Mouse (Mus musculus) CH12F3 (cell line): ENCODE results near the gene Sept7.
"Not testable (repeated sequence)": the region's sequence is repeated elsewhere in the genome, so short reads cannot be mapped to it uniquely, and the experiment has no call there.

Experiments
- in situ Hi-C: fragments of 300-500 bp; cut with MboI; formaldehyde crosslinking; loops from 2 replicates; pipeline ENCODE4 v1.14.3; 2020; ENCODE audit warnings: low sequenced_read_pairs

Gene Sept7

GRCm38 (mm10) chr9:25252759-25253477 lies 679 bp downstream of the Sept7 start:
- in situ Hi-C loops: no loop called here

GRCm38 (mm10) chr9:25253478-25253824 lies 1.2 kb downstream of the Sept7 start:
- in situ Hi-C loops: no loop called here

GRCm38 (mm10) chr9:25260411-25260810 lies 8.2 kb downstream of the Sept7 start:
- in situ Hi-C loops: no loop called here

GRCm38 (mm10) chr9:25260979-25261378 lies 8.7 kb downstream of the Sept7 start:
- in situ Hi-C loops: no loop called here

GRCm38 (mm10) chr9:25262087-25262486 lies 9.8 kb downstream of the Sept7 start:
- in situ Hi-C loops: no loop called here

GRCm38 (mm10) chr9:25265795-25266194 lies 13.6 kb downstream of the Sept7 start:
- in situ Hi-C loops: no loop called here

- in situ Hi-C loops: no loop called here
Observed at GRCm38 (mm10) chr9:25267133-25267532, 14.9 kb downstream of the Sept7 start.

GRCm38 (mm10) chr9:25267574-25267973 lies 15.3 kb downstream of the Sept7 start:
- in situ Hi-C loops: no loop called here

- in situ Hi-C loops: no loop called here
Observed at GRCm38 (mm10) chr9:25271902-25272301, 19.7 kb downstream of the Sept7 start.

GRCm38 (mm10) chr9:25289796-25290195 lies 37.6 kb downstream of the Sept7 start:
- in situ Hi-C loops: no loop called here

- in situ Hi-C loops: loop anchor here (5.0 to 10.0 kb wide), 2 partner anchors 135 to 283 kb away; no protein-coding TSS in a partner anchor
Observed at GRCm38 (mm10) chr9:25309505-25310182, 57.4 kb downstream of the Sept7 start.

GRCm38 (mm10) chr9:25314304-25314703 lies 62.1 kb downstream of the Sept7 start:
- in situ Hi-C loops: loop anchor here (5.0 kb wide), 1 partner anchor 278 kb away; no protein-coding TSS in a partner anchor

- in situ Hi-C loops: no loop called here
Observed at GRCm38 (mm10) chr9:25317827-25318505, 65.7 kb downstream of the Sept7 start.

- in situ Hi-C loops: not testable (repeated sequence)
Observed at GRCm38 (mm10) chr9:25319676-25320075, 67.4 kb downstream of the Sept7 start.

GRCm38 (mm10) chr9:25327727-25328370 lies 75.6 kb downstream of the Sept7 start:
- in situ Hi-C loops: no loop called here

GRCm38 (mm10) chr9:25328946-25329723 lies 76.9 kb downstream of the Sept7 start:
- in situ Hi-C loops: no loop called here

GRCm38 (mm10) chr9:25337436-25338198 lies 85.4 kb downstream of the Sept7 start:
- in situ Hi-C loops: no loop called here

GRCm38 (mm10) chr9:25340412-25340811 lies 88.2 kb downstream of the Sept7 start:
- in situ Hi-C loops: no loop called here

GRCm38 (mm10) chr9:25353775-25354174 lies 101.5 kb downstream of the Sept7 start:
- in situ Hi-C loops: no loop called here

GRCm38 (mm10) chr9:25355806-25356205 lies 103.6 kb downstream of the Sept7 start:
- in situ Hi-C loops: no loop called here
